Mouse (Mus musculus): ENCODE data around the gene Zfp709.
A peak's percentile ranks its signal among the peaks of the same experiment; 100 is the strongest.
"Not testable (repeated sequence)": the region's sequence is repeated elsewhere in the genome, so short reads cannot be mapped to it uniquely, and the experiment has no call there.

Zfp709 gene

GRCm38 (mm10) chr8:71881618-71882274 is at the start of gene Zfp709:
TSS of gene Zfp709 (plus strand) at chr8:71882019.
- peak; percentile 83 for DNase-seq (ENCODE audit: inconsistent ontology term)

GRCm38 (mm10) chr8:71838207-71838606 is 43.6 kb upstream of the Zfp709 start:
- DNase-seq (ENCODE audit: inconsistent ontology term), result not testable (repeated sequence)

GRCm38 (mm10) chr8:71841201-71841817 is 40.5 kb upstream of the Zfp709 start:
- not testable (repeated sequence) for DNase-seq (ENCODE audit: inconsistent ontology term)

GRCm38 (mm10) chr8:71842476-71842875 is 39.3 kb upstream of the Zfp709 start:
- not testable (repeated sequence) for DNase-seq (ENCODE audit: inconsistent ontology term)

GRCm38 (mm10) chr8:71844453-71844852 is 37.4 kb upstream of the Zfp709 start:
- DNase-seq (ENCODE audit: inconsistent ontology term), result peak; percentile 61

DNA sequence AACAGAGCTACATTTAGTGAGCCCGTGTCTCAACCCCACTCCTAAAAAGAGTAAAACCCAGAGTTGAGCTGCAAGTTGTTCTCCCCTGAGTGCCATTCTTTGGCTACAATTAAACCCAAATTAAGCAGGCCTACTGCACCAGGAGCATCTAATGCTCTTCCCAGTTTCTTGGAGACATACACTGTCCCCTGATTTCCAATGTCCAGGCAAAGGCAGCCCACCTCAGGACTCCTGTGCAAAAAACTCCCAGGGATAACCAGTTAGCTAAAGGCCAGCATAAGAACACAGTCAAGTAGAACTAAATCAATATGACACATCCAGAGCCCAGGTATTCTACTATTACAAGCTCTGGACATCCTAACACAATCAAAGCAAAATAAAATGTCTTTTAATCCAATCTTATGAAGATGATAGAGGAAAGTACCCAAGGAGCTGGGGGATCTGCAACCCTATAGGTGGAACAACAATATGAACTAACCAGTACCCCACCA is 35.8 kb upstream of the Zfp709 start:
- DNase-seq (ENCODE audit: inconsistent ontology term), result not testable (repeated sequence)

DNA sequence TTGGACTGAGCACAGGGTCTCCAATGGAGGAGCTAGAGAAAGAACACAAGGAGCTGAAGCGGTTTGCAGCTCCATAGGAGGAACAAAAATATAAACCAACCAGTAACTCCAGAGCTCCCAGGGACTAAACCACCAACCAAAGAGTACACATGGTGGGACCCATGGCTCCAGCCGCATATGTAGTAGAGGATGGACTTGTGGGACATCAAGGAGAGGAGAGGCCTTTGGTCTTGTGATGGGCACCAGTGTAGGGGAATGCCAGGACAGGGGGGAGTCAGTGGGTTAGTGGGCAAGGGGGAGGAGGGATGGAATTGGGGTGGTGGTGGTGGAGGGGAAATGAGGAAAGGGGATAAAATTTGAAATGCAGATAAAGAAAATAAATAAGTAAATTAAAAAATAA is 35.1 kb upstream of the Zfp709 start:
- DNase-seq (ENCODE audit: inconsistent ontology term), result not testable (repeated sequence)

DNA sequence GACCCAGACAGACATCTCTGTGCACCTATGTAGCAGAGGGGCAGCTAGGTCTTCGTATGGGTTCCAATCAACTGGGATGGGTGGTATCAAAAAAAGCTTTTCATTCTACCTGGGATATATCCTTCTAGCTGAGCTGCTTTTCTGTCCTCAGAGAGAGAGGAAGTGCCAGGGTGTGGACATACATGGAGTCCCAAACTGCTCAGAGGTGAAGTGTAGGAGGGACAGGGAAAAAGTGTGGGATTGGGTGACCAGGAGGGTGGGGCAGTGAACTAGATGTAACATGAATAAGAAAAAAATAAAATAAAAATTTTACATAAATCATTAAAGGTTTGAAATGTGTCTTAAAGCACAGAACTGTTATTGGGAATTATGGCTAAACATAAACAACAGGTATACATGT is 30.8 kb upstream of the Zfp709 start:
- DNase-seq (ENCODE audit: inconsistent ontology term), result not testable (repeated sequence)

GRCm38 (mm10) chr8:71853360-71853759 is 28.5 kb upstream of the Zfp709 start:
- DNase-seq (ENCODE audit: inconsistent ontology term), result not testable (repeated sequence)

DNA sequence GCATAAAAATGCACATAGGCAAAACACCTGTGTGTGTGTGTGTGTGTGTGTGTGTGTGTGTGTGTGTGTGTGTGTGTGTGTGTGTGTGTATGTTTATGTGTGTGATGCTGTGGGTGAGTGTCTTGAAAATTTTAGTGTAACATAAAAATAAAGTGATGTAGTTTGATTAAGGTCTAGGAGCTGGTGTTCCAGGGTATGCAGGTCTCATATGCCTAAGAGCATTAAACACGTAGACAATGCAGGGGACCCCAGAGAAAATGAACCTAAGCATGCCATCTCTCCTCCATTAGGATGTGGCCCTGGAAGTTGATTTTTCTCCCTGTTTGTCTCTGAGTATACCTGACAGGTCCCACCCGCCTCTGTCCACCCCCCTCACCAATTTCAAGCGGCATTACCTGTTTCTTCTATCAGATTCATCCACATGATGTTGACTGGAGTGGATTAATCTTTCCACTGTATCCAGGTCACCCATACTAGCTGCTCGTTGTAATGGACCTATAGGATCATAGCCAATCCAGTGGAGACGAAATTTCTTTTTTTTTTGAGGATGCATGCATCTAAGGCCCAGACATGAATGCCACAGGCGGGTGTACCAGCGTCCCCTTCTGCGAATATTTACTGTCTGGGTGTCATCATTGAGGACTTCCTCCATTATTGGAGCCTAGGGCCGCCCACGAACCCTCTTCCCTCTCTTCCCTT is 25.0 kb upstream of the Zfp709 start:
- DNase-seq (ENCODE audit: inconsistent ontology term), result not testable (repeated sequence)

DNA sequence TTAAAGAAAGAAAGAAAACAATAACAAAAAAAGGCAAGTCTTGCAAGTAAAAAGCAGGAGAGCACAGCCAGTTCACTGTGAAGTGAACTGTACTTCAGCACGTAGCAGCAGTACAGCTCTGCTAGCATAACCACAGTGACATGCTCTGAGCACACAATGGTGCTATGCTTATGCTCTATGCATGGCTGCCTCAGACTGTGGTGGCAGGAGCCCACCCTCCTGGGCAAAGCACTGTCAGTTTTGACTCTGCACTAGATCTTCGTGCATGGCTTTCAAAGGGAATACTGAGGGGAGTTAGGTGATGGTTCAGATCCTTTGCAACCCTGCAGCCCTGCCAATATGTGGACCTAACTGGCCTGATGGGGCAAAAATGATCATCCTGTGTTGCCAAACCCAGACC is 24.5 kb upstream of the Zfp709 start:
- DNase-seq (ENCODE audit: inconsistent ontology term), result not testable (repeated sequence)

GRCm38 (mm10) chr8:71861551-71861950 is 20.3 kb upstream of the Zfp709 start:
- DNase-seq (ENCODE audit: inconsistent ontology term), result not testable (repeated sequence)

DNA sequence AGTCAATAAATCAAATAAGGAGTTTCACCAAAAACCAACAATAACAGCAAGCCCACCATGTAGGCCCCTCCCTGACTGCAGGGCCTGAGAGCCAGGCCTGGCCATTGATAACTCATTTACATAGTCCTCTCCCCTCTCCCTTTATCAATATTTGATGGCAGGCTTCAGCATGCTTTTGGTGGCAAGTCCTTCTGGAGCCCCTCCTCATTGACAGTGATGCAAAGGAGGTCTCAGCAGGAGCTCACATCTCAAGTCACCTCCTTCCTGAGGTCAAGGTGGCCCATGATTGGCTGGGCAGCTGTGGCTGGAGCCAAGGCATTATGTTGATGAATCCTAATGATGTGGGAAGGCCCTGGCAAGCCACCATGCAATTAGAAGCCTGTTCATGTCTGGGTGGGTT is 19.8 kb upstream of the Zfp709 start:
- peak; percentile 16 for DNase-seq (ENCODE audit: inconsistent ontology term)

- DNase-seq (ENCODE audit: inconsistent ontology term), result not testable (repeated sequence)
Observed at GRCm38 (mm10) chr8:71900666-71901065, 18.8 kb downstream of the Zfp709 start.

GRCm38 (mm10) chr8:71903084-71903483 is 21.3 kb downstream of the Zfp709 start:
- DNase-seq (ENCODE audit: inconsistent ontology term), result not testable (repeated sequence)

GRCm38 (mm10) chr8:71906809-71907208 is 25.0 kb downstream of the Zfp709 start:
- DNase-seq (ENCODE audit: inconsistent ontology term), result no peak

DNA sequence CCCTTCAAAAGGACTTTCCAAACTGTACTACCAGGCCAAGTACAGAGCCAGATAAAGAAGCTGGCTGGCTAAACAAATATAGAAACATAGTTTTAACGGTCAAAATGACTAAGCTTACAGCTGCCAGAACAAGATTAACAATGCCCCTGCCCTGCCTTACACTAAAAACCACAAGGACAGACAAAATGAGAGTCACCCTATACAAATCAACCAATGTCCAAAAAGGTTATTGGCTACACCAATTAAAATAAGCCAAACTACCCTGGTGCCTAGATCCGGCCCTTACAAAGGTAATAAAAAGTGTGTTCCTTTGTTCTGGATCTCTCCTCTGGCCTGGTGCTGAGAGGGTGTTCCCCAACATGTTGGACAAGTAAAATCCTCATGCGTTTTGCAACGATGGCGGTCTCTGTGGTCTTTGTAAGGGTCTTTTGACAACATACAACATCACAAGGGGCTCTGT is 26.0 kb downstream of the Zfp709 start:
- DNase-seq (ENCODE audit: inconsistent ontology term), result no peak

DNA sequence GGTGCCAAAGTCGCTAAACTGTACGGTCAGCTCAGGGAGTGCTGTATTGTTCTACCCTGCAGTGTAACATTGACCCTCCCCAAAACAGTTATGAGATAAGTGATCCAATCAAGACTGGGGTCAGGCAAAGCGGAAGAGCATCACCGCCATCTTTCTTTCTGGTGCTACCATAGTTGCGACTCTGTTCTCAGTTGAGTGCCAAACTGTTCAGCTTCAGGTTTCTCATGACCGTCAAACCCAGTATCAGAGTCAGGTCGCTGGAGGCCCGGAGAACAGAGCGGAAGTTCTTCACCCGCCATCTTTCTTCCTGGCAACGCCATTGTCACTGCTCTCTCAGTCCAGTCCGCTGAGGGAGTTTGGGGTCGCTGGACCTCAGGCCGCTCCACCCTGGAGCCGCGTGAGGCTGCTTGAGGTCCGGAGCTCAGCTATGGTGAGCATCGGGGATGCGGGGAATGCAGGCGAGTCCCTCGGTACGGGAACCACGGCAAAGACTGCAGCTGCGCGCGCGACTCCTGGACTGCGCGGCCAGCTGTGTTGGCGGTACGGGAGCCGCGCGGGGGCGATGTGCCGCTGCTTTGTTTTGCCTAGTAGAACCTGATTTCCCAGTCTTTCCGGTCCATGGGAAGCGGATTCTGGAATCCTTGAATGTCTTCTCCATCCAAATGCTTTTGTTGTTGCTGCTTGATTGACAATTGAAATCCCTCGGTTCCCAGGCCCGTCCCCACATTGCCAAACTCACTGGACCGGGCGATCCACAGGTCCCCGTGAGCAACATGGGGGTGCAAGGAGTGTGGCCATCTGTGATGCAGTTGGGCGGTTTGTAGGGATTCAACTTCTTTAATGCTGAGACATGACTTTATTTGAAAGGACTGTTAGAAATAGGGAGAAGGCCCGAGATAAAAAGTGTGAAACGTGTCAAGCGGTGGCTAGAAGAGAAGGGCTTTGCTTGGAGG is 26.8 kb downstream of the Zfp709 start, which contains the start of the genes Zfp882 and Zfp617:
Gene Zfp882, plus strand, starts transcription at position 300 of the 953 bp plus-strand sequence.
Gene Zfp617, plus strand, starts transcription at position 327 of the 953 bp plus-strand sequence.
- peak; percentile 89 for DNase-seq (ENCODE audit: inconsistent ontology term)

DNA sequence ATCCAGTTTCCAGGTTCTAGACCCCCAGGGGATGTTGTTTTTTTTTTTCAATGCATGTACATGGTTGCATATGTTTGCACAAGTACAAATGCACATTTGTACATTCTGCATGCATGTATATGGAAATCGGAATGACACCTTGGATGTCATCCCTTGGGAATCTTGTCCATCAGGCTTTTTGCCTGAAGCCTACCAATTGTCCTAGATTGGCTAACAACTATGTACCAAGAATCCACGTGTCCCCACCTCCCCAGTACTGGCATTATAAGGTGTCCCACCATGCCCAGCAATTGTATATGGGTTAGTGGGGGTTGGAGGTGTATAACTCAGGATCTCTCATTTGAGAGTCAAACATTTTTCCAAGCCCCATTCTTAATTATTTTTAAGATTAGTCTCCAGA is 30.5 kb downstream of the Zfp709 start:
- no peak for DNase-seq (ENCODE audit: inconsistent ontology term)

DNA sequence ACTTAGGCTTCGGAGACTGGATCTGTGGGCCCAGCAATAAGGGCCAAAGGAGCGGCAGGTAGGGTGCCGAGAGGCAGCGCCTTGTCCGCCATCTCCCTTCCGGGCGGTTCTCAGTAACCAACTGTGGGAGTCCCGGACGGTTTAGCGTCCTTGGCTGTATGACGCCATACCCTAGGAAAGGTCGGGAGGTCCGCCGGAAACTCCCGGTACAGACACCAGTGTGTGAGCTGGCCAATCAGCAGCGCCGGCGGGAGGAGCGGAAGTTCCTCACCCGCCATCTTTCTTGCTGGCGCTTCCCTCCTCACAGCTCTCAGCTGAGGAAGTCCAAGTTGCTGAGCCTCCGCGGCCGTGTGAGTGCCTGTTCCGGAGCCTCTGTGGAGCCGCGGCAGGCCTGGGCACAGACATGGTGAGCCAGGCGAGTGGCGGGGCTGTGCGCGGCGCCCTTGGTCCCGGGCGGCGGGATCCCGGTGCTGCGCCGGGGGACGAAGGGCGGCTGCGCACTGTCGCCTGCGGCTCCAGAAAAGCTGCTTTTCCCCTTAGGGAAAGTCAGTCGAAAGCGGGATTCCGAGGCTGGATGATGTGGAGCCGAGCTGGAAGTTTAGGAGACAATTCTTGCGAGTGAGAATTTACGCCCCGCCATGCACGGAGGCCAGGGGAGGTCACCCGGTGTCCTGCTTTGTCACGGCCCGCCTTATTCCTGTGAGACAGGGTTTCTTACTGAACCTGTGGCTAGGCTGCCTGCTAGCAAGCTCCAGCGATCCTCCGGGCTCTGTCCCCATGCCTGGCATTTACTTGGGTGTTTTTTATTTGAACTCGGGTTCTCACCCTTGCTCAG is 41.0 kb downstream of the Zfp709 start:
- DNase-seq (ENCODE audit: inconsistent ontology term), result peak; percentile 93
